In genomic region chr3:149845083-149845825, GRCm38 (mm10) we compare ENCODE assay signal across 8 mouse cellular contexts.
DNase-seq lines count a peak whose midpoint lies in the region; TF ChIP-seq lines count a peak whose summit lies in the region.

No protein-coding gene starts in this region.

- H3K27me3 ChIP-seq in cerebellum, adult 2 months (ENCODE audit: control insufficient read depth, insufficient read depth, low read length), result no peaks in the 10 kb centered on the region; the same call in 1 of the 2 replicates
- H3K27me3 ChIP-seq in midbrain, embryonic 10.5 days (ENCODE audit: low read depth, poor library complexity, severe bottlenecking), result peaks cover 17% of the 10 kb centered on the region

- WGBS in cerebellum, adult 2 months, result 12% methylated on average over 18 of the region's 18 CpGs
- WGBS in midbrain, embryonic 10.5 days, result 13% methylated on average over 18 of the region's 18 CpGs

- H3K4me3 ChIP-seq in cerebellum, adult 2 months (replicated peaks; ENCODE audit: insufficient read depth, low read depth, low read length), result no peak overlapping the region
- H3K4me3 ChIP-seq in layer of hippocampus, adult 2 months, result peak overlapping the region; percentile 33
- H3K4me3 ChIP-seq in midbrain, embryonic 10.5 days, result peak overlapping the region; percentile 43

- TF ChIP-seq POLR2A in cerebellum, adult 2 months (IDR thresholded peaks at IDR 0.05; ENCODE audit: borderline replicate concordance, insufficient read depth, low read length), result no peak

- no peak for TF ChIP-seq CTCF in cerebellum, adult 2 months (IDR thresholded peaks at IDR 0.05; ENCODE audit: borderline replicate concordance, insufficient read depth, low read depth, low read length)
- TF ChIP-seq CTCF in layer of hippocampus, adult 2 months (conservative IDR thresholded peaks at IDR 0.05), result no peak

- H3K4me1 ChIP-seq in cerebellum, adult 2 months (ENCODE audit: control insufficient read depth, insufficient read depth, low read length), result no peaks in the 10 kb centered on the region
- peaks cover 19% of the 10 kb centered on the region for H3K4me1 ChIP-seq in midbrain, embryonic 10.5 days

- H3K27ac ChIP-seq in cerebellum, adult 2 months (ENCODE audit: insufficient read depth, low read length), result no peak overlapping the region
- no peak overlapping the region for H3K27ac ChIP-seq in layer of hippocampus, adult 2 months
- peak overlapping the region; percentile 49 for H3K27ac ChIP-seq in midbrain, embryonic 10.5 days (replicated peaks)

- DNase-seq in cerebellum, adult 2 months, result peak; percentile 26 to 43
- DNase-seq in cerebellum, adult 9-10 months, result no peak
- DNase-seq in ovary, postnatal 36 days (ENCODE audit: low spot score), result peak; percentile 8
- no peak for DNase-seq in ovary, adult 18-20 months (ENCODE audit: low spot score)
- DNase-seq in layer of hippocampus, adult 2 months (ENCODE audit: low spot score in 2 of 2), result peak; percentile 15 to 17
- DNase-seq in midbrain, embryonic 10.5 days (ENCODE audit: low spot score), result peak; percentile 47
- peak; percentile 7 for DNase-seq in yolk sac, embryonic 10.5 days (ENCODE audit: low spot score)
- no peak for DNase-seq in thymus, postnatal 0 days (ENCODE audit: low spot score)

- H3K36me3 ChIP-seq in midbrain, embryonic 10.5 days, result no peaks in the 10 kb centered on the region

- H3K9me3 ChIP-seq in midbrain, embryonic 10.5 days (replicated peaks), result no peaks in the 10 kb centered on the region

Comparison
In these comparisons a context has a peak if more than half of its experiments do, and no peak if none do; other contexts are left out.
1. DNase-seq: peak in cerebellum, adult 2 months (2 of 2), ovary, postnatal 36 days (single experiment), layer of hippocampus, adult 2 months (2 of 2), midbrain, embryonic 10.5 days (single experiment) and yolk sac, embryonic 10.5 days (single experiment); none in cerebellum, adult 9-10 months (single experiment), ovary, adult 18-20 months (single experiment) and thymus, postnatal 0 days (single experiment).